Mouse (Mus musculus) MEL (cell line): Measurements from ENCODE around the gene Wnt6.

Experiments used
- CTCF ChIP-seq, 3 experiments: IDR thresholded peaks in 2 of 3; conservative IDR thresholded peaks in 1 of 3; 2 replicates each; pipeline ENCODE4 v1.5.1; 2011 to 2012; ENCODE audit warnings: low read length in 3 of 3, low read depth in 2 of 3, mild to moderate bottlenecking in 2 of 3, improper control_type of control experiment in 1 of 3, inconsistent platforms in 1 of 3, mixed read lengths in 1 of 3, moderate library complexity in 1 of 3; ENCODE audit not compliant: control insufficient read depth in 1 of 3, insufficient read depth in 1 of 3, poor library complexity in 1 of 3, severe bottlenecking in 1 of 3
- EP300 ChIP-seq, 2 experiments: IDR thresholded peaks; 2 replicates each; pipeline ENCODE4 v1.6.1; 2011; ENCODE audit warnings: improper control_type of control experiment in 2 of 2, low read length in 2 of 2, low read depth in 1 of 2, mild to moderate bottlenecking in 1 of 2
- GABPA ChIP-seq: IDR thresholded peaks from 2 replicates; pipeline ENCODE4 v1.6.1; 2012; ENCODE audit warnings: low read depth, mild to moderate bottlenecking, inconsistent platforms, low read length, improper control_type of control experiment, moderate library complexity
- MAX ChIP-seq: IDR thresholded peaks from 2 replicates; pipeline ENCODE4 v1.6.1; 2011; ENCODE audit warnings: low read length, improper control_type of control experiment
- NELFE ChIP-seq: IDR thresholded peaks from 2 replicates; pipeline ENCODE4 v1.6.1; 2011; ENCODE audit warnings: low read depth, low read length, improper control_type of control experiment
- POLR2A ChIP-seq, 2 experiments: IDR thresholded peaks; 2 replicates each; pipeline ENCODE4 v1.6.1; 2011 to 2012; ENCODE audit warnings: low read length in 2 of 2, mild to moderate bottlenecking in 2 of 2, control low read depth in 1 of 2, improper control_type of control experiment in 1 of 2, low read depth in 1 of 2, moderate library complexity in 1 of 2; ENCODE audit not compliant: control insufficient read depth in 1 of 2, insufficient read depth in 1 of 2, poor library complexity in 1 of 2
- POLR2AphosphoS2 ChIP-seq: IDR thresholded peaks from 2 replicates; pipeline ENCODE4 v1.6.1; 2011; ENCODE audit warnings: low read length, improper control_type of control experiment
- POLR2AphosphoS5 ChIP-seq: IDR thresholded peaks from 2 replicates; pipeline ENCODE4 v1.6.1; 2012; ENCODE audit warnings: low read depth, borderline replicate concordance, mild to moderate bottlenecking, inconsistent platforms, low read length, moderate library complexity, mixed read lengths
- SIN3A ChIP-seq: IDR thresholded peaks from 2 replicates; pipeline ENCODE4 v1.6.1; 2012; ENCODE audit warnings: low read length, improper control_type of control experiment, inconsistent platforms
- ZKSCAN1 ChIP-seq: IDR thresholded peaks from 2 replicates; pipeline ENCODE4 v1.6.1; 2012; ENCODE audit warnings: low read depth, mild to moderate bottlenecking, inconsistent platforms, low read length, improper control_type of control experiment, moderate library complexity
- ZNF384 ChIP-seq: IDR thresholded peaks from 2 replicates; pipeline ENCODE4 v1.6.1; 2012; ENCODE audit warnings: low read depth, mild to moderate bottlenecking, inconsistent platforms, low read length, improper control_type of control experiment

GRCm38 (mm10) chr1:74748643-74749271, 22.9 kb upstream of the Wnt6 start, which contains the start of gene Prkag3:
- no peak for TF ChIP-seq POLR2AphosphoS2
- TF ChIP-seq POLR2A (IDR thresholded peaks at IDR 0.05; ENCODE audit: control insufficient read depth in 1 of 2, insufficient read depth in 1 of 2, low read depth in 1 of 2, low read length in 2 of 2, poor library complexity in 1 of 2): no peak
- no peak for TF ChIP-seq GABPA
- no peak for TF ChIP-seq POLR2AphosphoS5
- no peak for TF ChIP-seq MAX
- TF ChIP-seq CTCF (IDR thresholded peaks at IDR 0.05 in 2 of 3, conservative IDR thresholded peaks at IDR 0.05 in 1 of 3; ENCODE audit: control insufficient read depth in 1 of 3, insufficient read depth in 1 of 3, low read depth in 2 of 3, low read length in 3 of 3, poor library complexity in 1 of 3, severe bottlenecking in 1 of 3): peak in 2 of 3 experiments; percentile 16 to 31; a peak in 3 of 6 replicates
- TF ChIP-seq ZKSCAN1: no peak
- no peak for TF ChIP-seq SIN3A
- no peak for TF ChIP-seq EP300 (IDR thresholded peaks at IDR 0.05; ENCODE audit: low read depth in 1 of 2, low read length in 2 of 2)
- TF ChIP-seq ZNF384: no peak
- no peak for TF ChIP-seq NELFE
